Mouse (Mus musculus) spleen, adult 2 months (tissue): Measurements from ENCODE around the gene Reps2. TPM values are rescaled to one million over a fixed set of nuclear protein-coding genes. Genes with fewer than 3 reads are reported as not detected.

ENCODE experiments used
- DNase-seq, 2 experiments: peaks; one replicate each; pipeline versions ENCODE4 v3.0.0 to v3.0.0-alpha.2; 2012 to 2021; ENCODE audit warnings: low spot score in 2 of 2, low read depth in 1 of 2
- H3K27ac ChIP-seq: fragments of 200-500 bp; 2 replicates; pipeline ENCODE4 v1.5.1; 2012; ENCODE audit warnings: low read length, inconsistent platforms; ENCODE audit not compliant: insufficient read depth
- H3K27me3 ChIP-seq: fragments of 200-500 bp; 2 replicates; pipeline ENCODE4 v1.6.1; 2012; ENCODE audit warnings: mild to moderate bottlenecking, moderate library complexity, low read length, inconsistent platforms; ENCODE audit not compliant: control insufficient read depth, insufficient read depth
- H3K36me3 ChIP-seq: fragments of 200-500 bp; 2 replicates; pipeline ENCODE4 v1.6.1; 2012; ENCODE audit warnings: mild to moderate bottlenecking, low read length, inconsistent platforms; ENCODE audit not compliant: control insufficient read depth, insufficient read depth
- H3K4me1 ChIP-seq: fragments of 200-500 bp; 2 replicates; pipeline ENCODE4 v1.6.1; 2011; ENCODE audit warnings: inconsistent platforms; ENCODE audit not compliant: control insufficient read depth, insufficient read depth, insufficient read length
- H3K4me3 ChIP-seq: fragments of 200-500 bp; 2 replicates; pipeline ENCODE4 v1.5.1; 2011; ENCODE audit warnings: mild to moderate bottlenecking, inconsistent platforms; ENCODE audit not compliant: insufficient read depth, insufficient read length; ENCODE audit errors: extremely low read depth
- CTCF ChIP-seq: fragments of 200-500 bp; IDR thresholded peaks from 2 replicates; pipeline ENCODE4 v1.5.1; 2011; ENCODE audit warnings: mild to moderate bottlenecking, inconsistent platforms; ENCODE audit not compliant: insufficient read depth, insufficient read length, insufficient replicate concordance; ENCODE audit errors: extremely low read depth
- POLR2A ChIP-seq: fragments of 200-500 bp; IDR thresholded peaks from 2 replicates; pipeline ENCODE4 v1.6.1; 2011; ENCODE audit warnings: low read depth, low read length, inconsistent platforms
- WGBS: fragments of 180-500 bp; shearing (Covaris S2); methylation state at CpG from one replicate; pipeline ENCODE4 v1.1.7; 2018; 5-methylcytosine and 5-hydroxymethylcytosine counted together
- polyA plus RNA-seq: library from polyadenylated mRNA; depleted of rRNA; stranded (reverse); fragments of >200 nt; gene quantifications from 2 replicates; pipeline ENCODE4 v1.2.3, GENCODE M21; 2012

Gene Reps2
- polyA plus RNA-seq, 1 experiment: 0.23 TPM

DNA sequence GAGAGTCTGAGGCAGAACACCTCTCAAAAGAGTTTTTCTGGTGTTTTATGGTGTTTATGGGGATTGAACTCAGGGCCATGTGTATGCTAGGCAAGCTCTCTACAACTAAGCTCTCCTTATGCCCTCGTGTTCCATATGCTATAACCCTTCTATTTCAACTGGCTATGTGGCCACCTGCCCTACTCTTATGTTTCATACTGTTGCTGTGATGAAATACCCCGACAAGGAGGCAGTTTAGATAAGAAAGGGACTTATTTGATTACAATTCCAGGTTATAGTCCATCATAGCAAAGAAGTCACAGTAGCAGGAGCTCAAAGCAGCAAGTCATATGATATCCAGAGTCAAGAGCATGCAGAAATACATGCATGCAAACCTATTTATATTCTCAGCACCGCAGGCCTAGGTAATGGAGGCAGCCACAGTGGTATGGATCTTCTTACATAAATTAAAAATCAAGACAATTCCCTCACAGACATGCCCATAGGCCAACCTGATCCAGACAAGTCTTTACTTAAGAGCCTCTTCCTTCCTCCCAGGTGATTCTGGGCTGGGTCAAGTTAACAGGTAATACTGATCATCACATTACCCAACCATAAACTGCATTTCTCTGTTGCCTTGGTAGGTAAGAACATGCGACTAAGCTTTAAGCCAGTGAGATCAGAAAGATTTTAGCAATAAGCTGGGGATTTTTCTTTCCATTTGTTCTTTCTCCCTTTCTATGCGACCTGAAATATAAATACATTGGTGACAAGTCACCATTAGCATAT is 210.5 kb downstream of the Reps2 start:
- TF ChIP-seq POLR2A (no peak), CTCF (no peak)
- no peak for DNase-seq
- 73% methylated on average over 5 of the region's 5 CpGs for WGBS
- no peaks in the 10 kb centered on the region for H3K4me1 ChIP-seq
- no peaks in the 10 kb centered on the region for H3K36me3 ChIP-seq
- no peak overlapping the region for H3K27ac ChIP-seq
- H3K4me3 ChIP-seq: no peak overlapping the region
- H3K27me3 ChIP-seq: no peaks in the 10 kb centered on the region

DNA sequence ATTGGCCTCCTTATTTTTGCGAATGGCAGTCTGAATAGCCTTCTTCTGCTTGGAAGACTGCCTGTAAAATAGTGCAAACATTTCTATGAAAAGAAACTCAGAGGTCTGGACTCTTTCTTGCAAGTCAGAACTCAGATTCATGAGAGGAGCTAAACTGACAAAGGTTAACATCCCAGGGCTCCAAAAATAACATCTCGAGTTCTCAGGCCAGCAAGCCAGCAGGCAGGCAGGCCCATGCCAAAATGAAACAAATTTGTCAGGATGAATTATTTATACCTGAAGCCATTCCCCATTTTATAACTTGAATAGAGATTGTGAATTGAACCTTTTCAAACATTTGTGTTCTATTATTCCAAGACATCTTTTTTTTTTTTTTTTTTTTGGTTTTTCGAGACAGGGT is 215.8 kb downstream of the Reps2 start:
- DNase-seq: no peak
- Histone ChIP-seq H3K27ac (no peak overlapping the region), H3K4me1 (no peaks in the 10 kb centered on the region), H3K4me3 (no peak overlapping the region), H3K36me3 (no peaks in the 10 kb centered on the region), H3K27me3 (no peaks in the 10 kb centered on the region)
- no peak for TF ChIP-seq POLR2A
- TF ChIP-seq CTCF: no peak
- WGBS: 69% methylated on average over 3 of the region's 3 CpGs

DNA sequence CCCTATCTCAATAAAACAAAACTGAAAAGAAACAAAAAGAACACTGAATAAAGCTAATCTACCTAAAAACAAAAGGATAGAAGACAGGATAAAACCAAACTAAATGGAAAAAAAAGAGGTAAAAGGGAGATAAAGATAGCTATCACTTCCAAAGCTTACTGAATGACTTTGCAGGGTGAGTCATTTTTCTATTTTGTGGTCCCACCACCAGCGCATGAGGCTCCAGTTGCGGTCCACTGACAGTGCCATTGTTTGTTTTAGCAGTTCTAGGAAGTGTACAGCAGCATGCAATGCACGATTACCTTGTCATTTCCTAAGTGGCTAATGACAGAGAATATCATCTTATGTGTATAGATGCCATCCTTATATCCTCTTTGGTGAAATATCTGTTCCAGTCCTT is 224.0 kb downstream of the Reps2 start:
- DNase-seq: no peak
- Histone ChIP-seq H3K27me3 (no peaks in the 10 kb centered on the region), H3K36me3 (no peaks in the 10 kb centered on the region), H3K4me1 (no peaks in the 10 kb centered on the region), H3K4me3 (no peak overlapping the region), H3K27ac (no peak overlapping the region)
- whole genome bisulfite sequencing: 81% methylated on average over 3 of the region's 3 CpGs
- TF ChIP-seq CTCF (no peak), POLR2A (no peak)

DNA sequence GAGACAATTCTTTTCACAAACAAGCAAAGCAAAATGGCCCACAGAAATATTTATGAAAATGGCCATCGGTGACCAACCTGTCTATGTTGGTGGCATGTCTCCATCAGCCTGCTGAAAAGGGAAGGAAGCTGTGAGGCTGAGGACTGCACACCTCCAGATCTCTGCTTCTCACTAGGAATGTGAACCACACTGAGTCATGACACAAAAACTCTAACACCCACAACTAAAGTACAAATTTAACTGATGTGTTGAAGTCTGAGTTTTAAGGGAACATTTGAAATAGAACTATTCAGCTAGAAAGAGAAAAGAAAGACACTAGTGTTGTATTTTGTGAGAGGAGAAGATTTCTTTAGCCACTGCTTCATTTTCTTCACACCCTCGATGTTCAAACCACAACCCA is 230.3 kb downstream of the Reps2 start:
- H3K36me3 ChIP-seq: no peaks in the 10 kb centered on the region
- no peak overlapping the region for H3K4me3 ChIP-seq
- H3K4me1 ChIP-seq: no peaks in the 10 kb centered on the region
- TF ChIP-seq CTCF (no peak), POLR2A (no peak)
- 83% methylated on average over 2 of the region's 2 CpGs for WGBS
- DNase-seq: no peak
- H3K27ac ChIP-seq: no peak overlapping the region
- H3K27me3 ChIP-seq: no peaks in the 10 kb centered on the region

DNA sequence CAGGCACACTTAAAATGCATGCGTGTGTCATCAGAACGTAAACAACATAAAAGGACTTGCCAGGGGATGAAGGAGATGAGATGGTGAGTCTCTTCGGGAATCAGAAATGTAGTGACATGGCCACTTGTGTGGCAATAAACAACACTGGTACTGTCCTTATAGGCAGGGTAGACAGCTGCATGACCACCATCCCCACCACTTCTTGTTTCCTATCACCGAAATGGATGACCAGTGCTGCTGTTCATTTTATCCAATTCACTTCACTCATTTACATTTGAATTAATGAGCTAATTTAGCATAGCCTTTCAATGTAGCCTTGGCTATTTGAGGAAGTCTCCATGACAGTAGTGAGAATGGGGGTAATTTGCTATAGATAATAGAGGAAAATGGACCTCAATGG is 236.2 kb downstream of the Reps2 start:
- H3K4me1 ChIP-seq: no peaks in the 10 kb centered on the region
- H3K36me3 ChIP-seq: no peaks in the 10 kb centered on the region
- no peaks in the 10 kb centered on the region for H3K27me3 ChIP-seq
- 93% methylated on average over 4 of the region's 4 CpGs for WGBS
- no peak for DNase-seq
- TF ChIP-seq POLR2A: no peak
- no peak for TF ChIP-seq CTCF
- no peak overlapping the region for H3K27ac ChIP-seq
- no peak overlapping the region for H3K4me3 ChIP-seq

DNA sequence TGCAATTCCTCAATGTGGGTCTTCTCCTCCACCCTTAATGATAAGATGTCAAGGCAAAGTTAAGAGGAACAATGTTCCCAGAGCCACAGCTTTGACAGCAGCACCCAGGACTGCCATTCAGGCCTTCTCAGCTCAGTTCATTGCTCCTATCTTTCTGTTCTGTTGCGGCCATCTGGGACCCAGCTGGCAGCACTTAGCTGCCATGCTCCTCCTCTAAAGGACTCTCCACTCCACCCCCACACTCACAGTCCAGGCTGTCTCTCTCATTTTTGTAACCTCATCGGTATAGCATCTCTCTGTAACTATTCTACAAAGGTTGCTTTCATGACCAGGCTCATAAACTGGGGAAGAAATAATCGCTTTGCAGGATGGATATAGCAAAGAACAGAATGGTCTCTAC is 241.0 kb downstream of the Reps2 start:
- 71% methylated on average over 3 of the region's 3 CpGs for WGBS
- no peak for TF ChIP-seq CTCF
- no peak for TF ChIP-seq POLR2A
- H3K27me3 ChIP-seq: no peaks in the 10 kb centered on the region
- no peak for DNase-seq
- H3K4me3 ChIP-seq: no peak overlapping the region
- no peak overlapping the region for H3K27ac ChIP-seq
- H3K4me1 ChIP-seq: no peaks in the 10 kb centered on the region
- no peaks in the 10 kb centered on the region for H3K36me3 ChIP-seq

DNA sequence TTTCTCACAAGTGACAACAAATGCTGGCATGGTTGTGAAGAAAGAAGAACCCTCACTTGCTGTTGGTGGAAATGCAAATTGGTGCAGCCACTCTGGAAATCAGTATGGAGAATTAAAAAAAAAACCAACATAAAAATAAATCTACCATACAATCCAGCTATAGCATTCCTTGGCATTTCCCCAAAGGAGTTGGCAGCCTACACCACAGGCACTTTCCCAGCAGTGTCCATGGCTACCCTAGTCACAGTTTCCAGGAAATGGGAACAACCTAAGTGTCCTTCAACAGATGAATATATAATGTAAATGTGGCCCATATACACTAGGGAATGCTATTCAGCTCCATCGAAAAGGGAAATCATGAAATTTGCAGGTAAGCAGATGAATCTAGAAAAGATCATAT is 262.7 kb downstream of the Reps2 start:
- H3K27me3 ChIP-seq: no peaks in the 10 kb centered on the region
- no peak overlapping the region for H3K27ac ChIP-seq
- 95% methylated on average over 1 of the region's 1 CpGs for WGBS
- no peak overlapping the region for H3K4me3 ChIP-seq
- no peaks in the 10 kb centered on the region for H3K36me3 ChIP-seq
- TF ChIP-seq CTCF: no peak
- TF ChIP-seq POLR2A: no peak
- no peak for DNase-seq
- H3K4me1 ChIP-seq: no peaks in the 10 kb centered on the region
